18 mouse cellular contexts compared by ENCODE assay signal in genomic region chr4:142162102-142162501, GRCm38 (mm10).
DNase-seq lines count a peak whose midpoint lies in the region; ATAC-seq and TF ChIP-seq lines count a peak whose summit lies in the region.
"Had no signal": no experiment of that assay in that cellular context is flagged by ENCODE, and none has a peak within 500 bp of the region (broad histone marks: within the 10 kb centered on the region; RNA-seq: fewer than 3 reads in every experiment).

No protein-coding gene starts in this region.

- no peak for TF ChIP-seq POLR2A in liver, adult 2 months (IDR thresholded peaks at IDR 0.05; ENCODE audit: extremely low read depth, insufficient read depth, low read length)

- no peak overlapping the region for H3K4me3 ChIP-seq in heart, postnatal 0 days (ENCODE audit: low read depth, low read length)
- H3K4me3 ChIP-seq in liver, adult 2 months (ENCODE audit: insufficient read depth, low read depth, low read length): no peak overlapping the region
- no peak overlapping the region for H3K4me3 ChIP-seq in liver, embryonic 12.5 days
- H3K4me3 ChIP-seq in E14TG2a.4 (replicated peaks; ENCODE audit: low read length): no peak overlapping the region
- H3K4me3 ChIP-seq in midbrain, embryonic 13.5 days (replicated peaks): no peak overlapping the region
- H3K4me3 ChIP-seq: forebrain, embryonic 10.5 days; heart, embryonic 13.5 days; hindbrain, embryonic 10.5 days; limb, embryonic 15.5 days; neural tube, embryonic 13.5 days had no signal

- WGBS in heart, postnatal 0 days: 100% methylated on average over 2 of the region's 2 CpGs
- WGBS in liver, adult 2 months: 100% methylated on average over 2 of the region's 2 CpGs
- WGBS in liver, embryonic 12.5 days (ENCODE audit: insufficient replicate concordance): 70% methylated on average over 2 of the region's 2 CpGs
- 100% methylated on average over 2 of the region's 2 CpGs for WGBS in midbrain, embryonic 13.5 days

- H3K27me3 ChIP-seq in heart, postnatal 0 days (ENCODE audit: control insufficient read depth, insufficient read depth, low read length): no peaks in the 10 kb centered on the region
- H3K27me3 ChIP-seq in liver, adult 2 months (ENCODE audit: control insufficient read depth, insufficient read depth, low read length): no peaks in the 10 kb centered on the region
- no peaks in the 10 kb centered on the region for H3K27me3 ChIP-seq in liver, embryonic 12.5 days (replicated peaks)
- no peaks in the 10 kb centered on the region for H3K27me3 ChIP-seq in E14TG2a.4 (ENCODE audit: insufficient read depth, low read length)
- H3K27me3 ChIP-seq in midbrain, embryonic 13.5 days: no peaks in the 10 kb centered on the region
- H3K27me3 ChIP-seq: heart, embryonic 13.5 days; limb, embryonic 15.5 days; neural tube, embryonic 13.5 days had no signal

- intact Hi-C loops in heart, postnatal 36 days (cut with DNase I): no loop called here

- TF ChIP-seq EP300 in heart, postnatal 0 days (IDR thresholded peaks at IDR 0.05; ENCODE audit: low read depth): no peak

- H3K9me3 ChIP-seq in heart, postnatal 0 days (replicated peaks; ENCODE audit: control insufficient read depth, low read length): no peaks in the 10 kb centered on the region
- 0 out of 2 replicates have a peak, but pooled peaks cover 11% of the 10 kb centered on the region for H3K9me3 ChIP-seq in liver, embryonic 12.5 days (replicated peaks)
- H3K9me3 ChIP-seq in E14TG2a.4 (ENCODE audit: low read length): no peaks in the 10 kb centered on the region
- H3K9me3 ChIP-seq in midbrain, embryonic 13.5 days: no peaks in the 10 kb centered on the region
- H3K9me3 ChIP-seq: limb, embryonic 15.5 days had no signal

- no peak overlapping the region for H3K9ac ChIP-seq in heart, postnatal 0 days (replicated peaks; ENCODE audit: low read depth, low read length)
- H3K9ac ChIP-seq in liver, adult 2 months (ENCODE audit: low read depth, low read length): no peak overlapping the region
- H3K9ac ChIP-seq in liver, embryonic 12.5 days: no peak overlapping the region
- H3K9ac ChIP-seq in midbrain, embryonic 13.5 days (replicated peaks): no peak overlapping the region
- H3K9ac ChIP-seq: heart, embryonic 13.5 days; limb, embryonic 15.5 days; neural tube, embryonic 13.5 days had no signal

- no peaks in the 10 kb centered on the region for H3K36me3 ChIP-seq in heart, postnatal 0 days (replicated peaks; ENCODE audit: control insufficient read depth, insufficient read depth, low read length)
- H3K36me3 ChIP-seq in liver, adult 2 months (ENCODE audit: control insufficient read depth, insufficient read depth, low read length): no peaks in the 10 kb centered on the region
- H3K36me3 ChIP-seq in liver, embryonic 12.5 days: peaks cover 8% of the 10 kb centered on the region; the same call in 1 of the 2 replicates
- peaks cover 43% of the 10 kb centered on the region for H3K36me3 ChIP-seq in E14TG2a.4 (ENCODE audit: insufficient read depth, low read length)
- H3K36me3 ChIP-seq in midbrain, embryonic 13.5 days: peaks cover 20% of the 10 kb centered on the region

- DNase-seq in heart, postnatal 0 days (ENCODE audit: low spot score): no peak
- DNase-seq in heart, postnatal 36 days: no peak
- no peak for DNase-seq in liver, adult 2 months (ENCODE audit: extremely low read depth, low read depth, low spot score)
- peak; percentile 83 for DNase-seq in ZHBTc4 (ENCODE audit: low read depth, low spot score)
- no peak for DNase-seq in natural killer cell, adult 2 months (ENCODE audit: low spot score in 2 of 2)
- DNase-seq: adrenal gland, postnatal 36 days; B cell, adult 2 months; cerebellum, postnatal 36 days; thymus, adult 18-20 months had no signal

- no peak overlapping the region for H3K27ac ChIP-seq in heart, postnatal 0 days (ENCODE audit: low read depth)
- no peak overlapping the region for H3K27ac ChIP-seq in liver, adult 2 months (replicated peaks; ENCODE audit: insufficient read depth, low read depth, low read length)
- H3K27ac ChIP-seq in liver, embryonic 12.5 days: no peak overlapping the region
- H3K27ac ChIP-seq in midbrain, embryonic 13.5 days: no peak overlapping the region
- H3K27ac ChIP-seq: forebrain, embryonic 10.5 days; heart, embryonic 13.5 days; hindbrain, embryonic 10.5 days; limb, embryonic 15.5 days; neural tube, embryonic 13.5 days had no signal

- no peak overlapping the region for H3K4me2 ChIP-seq in heart, postnatal 0 days (ENCODE audit: low read depth, low read length)
- no peak overlapping the region for H3K4me2 ChIP-seq in liver, embryonic 12.5 days
- H3K4me2 ChIP-seq in midbrain, embryonic 13.5 days (replicated peaks): no peak overlapping the region
- H3K4me2 ChIP-seq: heart, embryonic 13.5 days; limb, embryonic 15.5 days; neural tube, embryonic 13.5 days had no signal

- TF ChIP-seq CTCF in heart, postnatal 0 days (IDR thresholded peaks at IDR 0.05; ENCODE audit: low read depth): peak; percentile 60
- TF ChIP-seq CTCF in liver, adult 2 months (IDR thresholded peaks at IDR 0.05; ENCODE audit: low read depth, low read length): peak; percentile 10; the same call in 1 of the 2 replicates
- peak; percentile 39 for TF ChIP-seq CTCF in E14TG2a.4 (conservative IDR thresholded peaks at IDR 0.05; ENCODE audit: low read length)

- H3K79me2 ChIP-seq in liver, adult 2 months (ENCODE audit: control insufficient read depth, insufficient read depth, low read length): no peaks in the 10 kb centered on the region

- ATAC-seq in heart, postnatal 0 days (ENCODE audit: insufficient read depth, low read depth): no peak
- no peak for ATAC-seq in liver, embryonic 12.5 days
- ATAC-seq in midbrain, embryonic 13.5 days: no peak
- ATAC-seq: intestine, embryonic 16.5 days had no signal

- 0 out of 2 replicates have a peak, but pooled peaks cover 7% of the 10 kb centered on the region for H3K4me1 ChIP-seq in heart, postnatal 0 days (ENCODE audit: control insufficient read depth, insufficient read depth)
- no peaks in the 10 kb centered on the region for H3K4me1 ChIP-seq in liver, adult 2 months (ENCODE audit: control insufficient read depth, insufficient read depth, low read length)
- H3K4me1 ChIP-seq in liver, embryonic 12.5 days: peaks cover 20% of the 10 kb centered on the region
- peaks cover 92% of the 10 kb centered on the region for H3K4me1 ChIP-seq in E14TG2a.4 (replicated peaks; ENCODE audit: low read depth, low read length)
- peaks cover 21% of the 10 kb centered on the region for H3K4me1 ChIP-seq in midbrain, embryonic 13.5 days (replicated peaks)

Comparison
In these comparisons a context has a peak if more than half of its experiments do, and no peak if none do; other contexts are left out.
1. CTCF ChIP-seq: peak in every context shown above with its lines; median percentile 60 in heart, postnatal 0 days; 39 in E14TG2a.4; 10 in liver, adult 2 months.